Mouse (Mus musculus) liver, embryonic 13.5 days (tissue): Measurements from ENCODE around the gene Prss32. TPM values are rescaled to one million over a fixed set of nuclear protein-coding genes. Genes with fewer than 3 reads are reported as not detected.
"Not testable (repeated sequence)": the region's sequence is repeated elsewhere in the genome, so short reads cannot be mapped to it uniquely, and the experiment has no call there.

ENCODE experiments used
- ATAC-seq: fragments of 200-750 bp; cut with Nextera tagmentation; 2 replicates; pipeline ENCODE4 v1.8.0; 2017; ENCODE audit warnings: low read depth, mild to moderate bottlenecking, moderate number of reproducible peaks, moderate library complexity
- DNase-seq: peaks from one replicate; pipeline ENCODE4 v3.0.0; 2022
- H3K27ac ChIP-seq: fragments of 300-500 bp; sonication (generic); 2 replicates; pipeline ENCODE4 v1.5.1; 2015; ENCODE audit warnings: moderate library complexity, mild to moderate bottlenecking, inconsistent platforms
- H3K27me3 ChIP-seq: fragments of 300-500 bp; sonication (generic); 2 replicates; pipeline ENCODE4 v1.6.1; 2015; ENCODE audit warnings: mild to moderate bottlenecking, inconsistent platforms
- H3K36me3 ChIP-seq: fragments of 300-500 bp; sonication (generic); 2 replicates; pipeline ENCODE4 v1.6.1; 2015; ENCODE audit warnings: mild to moderate bottlenecking, inconsistent platforms
- H3K4me1 ChIP-seq: fragments of 300-500 bp; sonication (generic); replicated peaks from 2 replicates; pipeline ENCODE4 v1.6.1; 2015; ENCODE audit warnings: inconsistent platforms
- H3K4me2 ChIP-seq: fragments of 300-500 bp; sonication (generic); 2 replicates; pipeline ENCODE4 v1.6.1; 2015; ENCODE audit warnings: inconsistent platforms, mild to moderate bottlenecking, moderate library complexity
- H3K4me3 ChIP-seq: fragments of 300-500 bp; sonication (generic); replicated peaks from 2 replicates; pipeline ENCODE4 v1.5.1; 2015; ENCODE audit warnings: mild to moderate bottlenecking, inconsistent platforms
- H3K9ac ChIP-seq: fragments of 300-500 bp; sonication (generic); 2 replicates; pipeline ENCODE4 v1.6.1; 2015; ENCODE audit warnings: mild to moderate bottlenecking, inconsistent platforms
- H3K9me3 ChIP-seq: fragments of 300-500 bp; sonication (generic); replicated peaks from 2 replicates; pipeline ENCODE4 v1.6.1; 2016; ENCODE audit warnings: inconsistent platforms
- WGBS: fragments of 180-500 bp; shearing (Covaris S2); methylation state at CpG from one replicate; pipeline ENCODE4 v1.1.7; 2015; ENCODE audit not compliant: insufficient replicate concordance; 5-methylcytosine and 5-hydroxymethylcytosine counted together
- microRNA-seq: library from miRNA; unstranded; fragments of <30 nt; microRNA quantifications from one replicate; pipeline ENCODE4, GENCODE M21; 2016
- polyA plus RNA-seq: library from polyadenylated mRNA; unstranded; fragments of >200 nt; fragmentation: Nextera tagmentation; extraction: Ambion mirVana; gene quantifications from 2 replicates; pipeline ENCODE4 v1.2.1, GENCODE M21; 2015

The Prss32 gene
- polyA plus RNA-seq, 1 experiment from 2014 or later: not detected

DNA sequence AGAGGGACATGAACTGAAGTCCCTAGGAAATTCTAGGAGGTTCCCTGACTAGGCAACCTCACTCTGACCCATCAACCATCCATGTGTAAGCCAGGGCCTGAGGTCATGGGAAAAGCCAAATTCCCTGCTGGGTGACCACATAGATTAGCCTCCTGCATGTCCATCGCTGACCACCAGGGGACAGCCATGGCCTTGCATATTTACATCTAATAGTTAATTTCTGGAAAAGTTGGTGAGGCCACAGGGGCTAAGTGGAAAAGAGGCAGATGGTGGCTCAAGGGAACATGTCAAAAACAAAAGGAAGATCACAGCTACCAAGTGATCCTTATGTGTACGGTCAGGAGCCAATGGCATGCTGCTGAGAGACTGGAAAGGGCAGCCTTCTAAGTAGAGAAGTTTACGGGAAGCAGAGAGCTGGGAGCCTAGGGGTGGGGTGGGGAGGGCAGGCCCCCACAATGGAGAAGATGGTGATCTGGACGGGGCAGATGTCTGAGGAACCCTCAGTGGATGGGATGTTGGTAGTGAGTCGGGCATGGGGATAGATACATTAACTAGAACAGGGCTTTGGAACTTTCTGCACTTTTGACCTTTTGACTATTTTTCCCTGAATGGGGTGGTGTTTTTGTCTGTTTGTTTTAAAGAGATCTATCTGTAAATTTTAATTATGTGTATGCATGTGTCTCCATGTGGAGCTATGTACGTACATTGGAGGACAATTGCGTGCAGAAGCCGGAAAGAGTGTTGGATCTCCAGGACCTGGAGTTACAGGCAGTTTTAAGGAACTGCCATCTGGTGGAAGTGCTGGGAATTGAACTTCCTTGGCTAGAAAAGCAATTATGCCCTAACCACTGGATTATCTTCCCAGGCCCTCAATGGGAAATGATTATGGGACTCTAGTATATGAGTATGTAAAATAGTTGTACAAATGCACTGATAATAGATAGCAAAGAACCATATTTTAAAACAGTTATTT, 30.5 kb downstream of the Prss32 start:
- H3K4me1 ChIP-seq: no peaks in the 10 kb centered on the region
- H3K9me3 ChIP-seq: no peaks in the 10 kb centered on the region
- no peak for DNase-seq
- H3K36me3 ChIP-seq: no peaks in the 10 kb centered on the region
- no peak overlapping the region for H3K27ac ChIP-seq
- H3K4me3 ChIP-seq: no peak overlapping the region
- 38% methylated on average over 8 of the region's 8 CpGs for WGBS
- H3K27me3 ChIP-seq: no peaks in the 10 kb centered on the region
- no peak for ATAC-seq
- H3K9ac ChIP-seq: no peak overlapping the region
- H3K4me2 ChIP-seq: no peak overlapping the region

- ATAC-seq (no peak), DNase-seq (no peak)
- H3K4me2 ChIP-seq: no peak overlapping the region
- no peaks in the 10 kb centered on the region for H3K4me1 ChIP-seq
- no peaks in the 10 kb centered on the region for H3K36me3 ChIP-seq
- no peaks in the 10 kb centered on the region for H3K9me3 ChIP-seq
- no peaks in the 10 kb centered on the region for H3K27me3 ChIP-seq
- 36% methylated on average over 3 of the region's 3 CpGs for WGBS
- no peak overlapping the region for H3K4me3 ChIP-seq
- H3K27ac ChIP-seq: no peak overlapping the region
- H3K9ac ChIP-seq: no peak overlapping the region
Measured at GRCm38 (mm10) chr17:23876741-23877140, 33.1 kb downstream of the Prss32 start.

- 79% methylated on average over 2 of the region's 2 CpGs for WGBS
- Histone ChIP-seq H3K4me1 (no peaks in the 10 kb centered on the region), H3K4me2 (no peak overlapping the region), H3K9me3 (no peaks in the 10 kb centered on the region), H3K9ac (no peak overlapping the region), H3K4me3 (no peak overlapping the region), H3K27me3 (no peaks in the 10 kb centered on the region), H3K27ac (no peak overlapping the region), H3K36me3 (no peaks in the 10 kb centered on the region)
- no peak for ATAC-seq
- no peak for DNase-seq
Measured at GRCm38 (mm10) chr17:23877166-23877565, 33.5 kb downstream of the Prss32 start.

- 52% methylated on average over 4 of the region's 4 CpGs for WGBS
- H3K36me3 ChIP-seq, H3K27ac ChIP-seq, H3K27me3 ChIP-seq, DNase-seq, ATAC-seq, H3K9me3 ChIP-seq, H3K4me2 ChIP-seq, H3K4me3 ChIP-seq, H3K9ac ChIP-seq, H3K4me1 ChIP-seq: not testable (repeated sequence)
Measured at GRCm38 (mm10) chr17:23880576-23880975, 36.9 kb downstream of the Prss32 start, which contains the start of the genes Dcpp1 and Dcpp2. Gene Dcpp1, plus strand, starts transcription at chr17:23880876. Gene Dcpp2, plus strand, starts transcription at chr17:23880880.

Small RNA genes lying within 50 kb of the gene (microRNA-seq; reads per million reads assigned to microRNA genes)
- gene Mir5125: not detected

Other genes with a start within 250 kb of the Prss32 start
- 1.2 and 1.6 TPM in 2 replicates for gene Zfp13, start 244.4 kb upstream of the Prss32 start, polyA plus RNA-seq
- not detected in 2 replicates for gene Zscan10, start 243.0 kb upstream of the Prss32 start, polyA plus RNA-seq
- 0.14 and 0.15 TPM in 2 replicates for gene Mmp25, start 198.6 kb upstream of the Prss32 start, polyA plus RNA-seq
- 0.10 and 0.14 TPM in 2 replicates for gene Bicdl2, start 183.3 kb upstream of the Prss32 start, polyA plus RNA-seq
- gene Hcfc1r1, start 170.3 kb upstream of the Prss32 start, polyA plus RNA-seq: 21.6 and 21.9 TPM in 2 replicates
- gene Thoc6, start 170.0 kb upstream of the Prss32 start, polyA plus RNA-seq: 27.6 and 27.8 TPM in 2 replicates
- 6.2 and 6.7 TPM in 2 replicates for gene Tnfrsf12a, start 166.4 kb upstream of the Prss32 start, polyA plus RNA-seq
- gene Cldn6, start 164.6 kb upstream of the Prss32 start, polyA plus RNA-seq: 0.68 and 1.3 TPM in 2 replicates
- gene Cldn9, start 159.8 kb upstream of the Prss32 start, polyA plus RNA-seq: not detected in 2 replicates
- 0.05 TPM in 1 of 2 replicates, not detected in the other for gene 1520401A03Rik, start 121.1 kb upstream of the Prss32 start, polyA plus RNA-seq
- gene Pkmyt1, start 117.5 kb upstream of the Prss32 start, polyA plus RNA-seq: 26.6 and 27.8 TPM in 2 replicates
- 7.8 and 7.9 TPM in 2 replicates for gene Paqr4, start 103.0 kb upstream of the Prss32 start, polyA plus RNA-seq
- 0.10 and 0.17 TPM in 2 replicates for gene Kremen2, start 98.0 kb upstream of the Prss32 start, polyA plus RNA-seq
- gene Flywch1, start 72.3 kb upstream of the Prss32 start, polyA plus RNA-seq: 12.6 and 13.0 TPM in 2 replicates
- 1.3 and 1.4 TPM in 2 replicates for gene Flywch2, start 57.8 kb upstream of the Prss32 start, polyA plus RNA-seq
- gene Srrm2, start 53.3 kb upstream of the Prss32 start, polyA plus RNA-seq: 228 and 235 TPM in 2 replicates
- gene Elob, start 14.7 kb upstream of the Prss32 start, polyA plus RNA-seq: 535 and 572 TPM in 2 replicates
- gene Prss33, start 7.8 kb upstream of the Prss32 start, polyA plus RNA-seq: not detected in 2 replicates
- 0.09 and 0.22 TPM in 2 replicates for gene Prss41, start 317 bp downstream of the Prss32 start, polyA plus RNA-seq
- gene Prss21, start 24.2 kb downstream of the Prss32 start, polyA plus RNA-seq: not detected in 2 replicates
- not detected in 2 replicates for gene Dcpp1, start 37.0 kb downstream of the Prss32 start, polyA plus RNA-seq
- gene Dcpp2, start 37.0 kb downstream of the Prss32 start, polyA plus RNA-seq: not detected in 2 replicates
- not detected in 2 replicates for gene Dcpp3, start 73.6 kb downstream of the Prss32 start, polyA plus RNA-seq
- gene Sbp, start 97.8 kb downstream of the Prss32 start, polyA plus RNA-seq: not detected in 2 replicates
- gene Sbpl, start 111.4 kb downstream of the Prss32 start, polyA plus RNA-seq: not detected in 2 replicates
- gene Prss30, start 136.7 kb downstream of the Prss32 start, polyA plus RNA-seq: not detected in 2 replicates
- not detected in 2 replicates for gene Prss22, start 154.2 kb downstream of the Prss32 start, polyA plus RNA-seq
- not detected in 2 replicates for gene Prss27, start 194.3 kb downstream of the Prss32 start, polyA plus RNA-seq
- 17.4 and 19.3 TPM in 2 replicates for gene Kctd5, start 229.6 kb downstream of the Prss32 start, polyA plus RNA-seq